8 mouse cellular contexts compared by ENCODE assay signal in the genomic region with DNA sequence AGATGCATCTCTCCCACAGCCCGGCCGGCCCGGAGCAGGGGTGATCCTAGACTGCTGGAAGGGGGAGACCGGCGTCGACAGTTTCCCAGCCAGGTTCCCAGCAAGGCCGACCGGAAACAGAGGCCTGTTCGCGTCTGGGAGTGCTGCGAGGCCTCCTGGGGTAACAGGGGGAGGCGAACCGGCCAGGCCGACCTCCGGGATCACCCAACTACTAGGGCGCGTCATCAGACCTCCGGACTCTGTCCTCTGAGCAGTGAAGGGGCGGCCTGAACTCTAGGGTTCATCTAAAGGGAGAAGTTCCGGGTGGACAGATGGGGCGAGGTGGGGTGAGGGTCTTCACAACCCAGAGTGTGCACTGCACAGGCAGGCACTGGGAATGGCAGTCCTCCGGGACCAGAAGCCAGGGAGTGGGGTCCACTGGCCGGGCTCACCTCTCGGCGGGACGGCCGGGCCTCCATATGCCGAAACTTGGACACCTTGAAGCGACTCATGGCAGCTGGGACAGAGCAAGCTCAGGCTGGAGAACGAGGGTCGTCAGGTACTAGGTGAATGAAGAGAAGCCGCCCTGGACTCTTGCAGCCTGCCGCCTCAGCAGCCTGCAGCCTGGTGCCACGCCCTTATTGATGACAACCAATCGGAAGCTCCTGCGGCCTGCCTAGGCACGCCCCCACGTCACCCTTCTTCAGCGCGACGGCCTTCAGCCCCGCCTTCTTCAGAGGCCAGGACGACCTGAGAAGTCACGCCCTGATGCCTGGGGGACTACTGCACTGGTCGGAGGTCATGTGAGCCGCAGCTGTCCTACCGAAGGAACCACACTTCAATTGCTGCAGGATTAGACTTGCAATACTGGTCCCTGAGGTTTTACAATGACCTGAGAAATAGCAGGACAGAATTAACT. TPM values are rescaled to one million over a fixed set of nuclear protein-coding genes. Genes with fewer than 3 reads are reported as not detected.
DNase-seq lines count a peak whose midpoint lies in the region; ATAC-seq and TF ChIP-seq lines count a peak whose summit lies in the region.

Gene Coro7, minus strand, starts transcription at position 657 of the 898 bp plus-strand sequence.

- peaks cover 29% of the 10 kb centered on the region for H3K36me3 ChIP-seq in G1E (replicated peaks)
- H3K36me3 ChIP-seq in forebrain, embryonic 16.5 days (ENCODE audit: control insufficient read depth, insufficient read depth) = peaks cover 5% of the 10 kb centered on the region; the same call in 1 of the 2 replicates
- peaks cover 13% of the 10 kb centered on the region for H3K36me3 ChIP-seq in lung, embryonic 14.5 days (ENCODE audit: insufficient read depth)
- H3K36me3 ChIP-seq in thymus, adult 2 months (ENCODE audit: control insufficient read depth, insufficient read depth, low read length) = peaks cover 13% of the 10 kb centered on the region

- TF ChIP-seq CTCF in G1E (IDR thresholded peaks at IDR 0.05; ENCODE audit: low read depth, low read length) = no peak
- no peak for TF ChIP-seq CTCF in layer of hippocampus, adult 2 months (conservative IDR thresholded peaks at IDR 0.05)
- no peak for TF ChIP-seq CTCF in lung, embryonic 14.5 days (IDR thresholded peaks at IDR 0.05; ENCODE audit: low read depth)
- no peak for TF ChIP-seq CTCF in olfactory bulb, adult 2 months (IDR thresholded peaks at IDR 0.05; ENCODE audit: insufficient read depth, low read depth, low read length)
- 0 out of 2 replicates have a peak, but pooled peaks have one; percentile 15 for TF ChIP-seq CTCF in thymus, adult 2 months (IDR thresholded peaks at IDR 0.05; ENCODE audit: borderline replicate concordance, control insufficient read depth, extremely low read depth, insufficient read depth, low read length, poor library complexity)

- peak; percentile 87 for DNase-seq in G1E (ENCODE audit: low spot score)
- peak; percentile 91 to 96 for DNase-seq in cerebellum, adult 18-20 months
- peak; percentile 86 to 87 for DNase-seq in heart, postnatal 36 days
- DNase-seq in layer of hippocampus, adult 2 months (ENCODE audit: low spot score in 2 of 2) = peak; percentile 83 to 91
- DNase-seq in lung, embryonic 14.5 days = peak; percentile 96
- peak; percentile 94 for DNase-seq in thymus, adult 2 months

- peak within 1 kb of the TSS; percentile 88 for H3K4me3 ChIP-seq in G1E (ENCODE audit: low read depth, low read length)
- H3K4me3 ChIP-seq in forebrain, embryonic 16.5 days (replicated peaks; ENCODE audit: low read length) = peak within 1 kb of the TSS; percentile 73
- H3K4me3 ChIP-seq in layer of hippocampus, adult 2 months = peak within 1 kb of the TSS; percentile 91
- H3K4me3 ChIP-seq in lung, embryonic 14.5 days (ENCODE audit: low read depth, low read length) = peak within 1 kb of the TSS; percentile 68
- peak within 1 kb of the TSS; percentile 67 for H3K4me3 ChIP-seq in olfactory bulb, adult 2 months (ENCODE audit: insufficient read depth, low read depth, low read length)
- peak within 1 kb of the TSS; percentile 70 for H3K4me3 ChIP-seq in thymus, adult 2 months (ENCODE audit: control insufficient read depth, insufficient read depth, low read length)

- peaks cover 71% of the 10 kb centered on the region for H3K4me1 ChIP-seq in G1E (ENCODE audit: insufficient read depth, low read depth, low read length)
- peaks cover 14% of the 10 kb centered on the region for H3K4me1 ChIP-seq in forebrain, embryonic 16.5 days (replicated peaks; ENCODE audit: control insufficient read depth, insufficient read depth, low read length)
- peaks cover 6% of the 10 kb centered on the region; the same call in 1 of the 2 replicates for H3K4me1 ChIP-seq in lung, embryonic 14.5 days (ENCODE audit: insufficient read depth)
- peaks cover 6% of the 10 kb centered on the region for H3K4me1 ChIP-seq in olfactory bulb, adult 2 months (ENCODE audit: control insufficient read depth, insufficient read depth, low read length)
- peaks cover 39% of the 10 kb centered on the region for H3K4me1 ChIP-seq in thymus, adult 2 months (replicated peaks; ENCODE audit: control insufficient read depth, insufficient read depth, low read length)

- H3K27me3 ChIP-seq in G1E (ENCODE audit: insufficient read depth, low read length) = no peaks in the 10 kb centered on the region
- H3K27me3 ChIP-seq in forebrain, embryonic 16.5 days (replicated peaks; ENCODE audit: control insufficient read depth, insufficient read depth, low read length) = no peaks in the 10 kb centered on the region
- H3K27me3 ChIP-seq in lung, embryonic 14.5 days (ENCODE audit: insufficient read depth, low read length) = no peaks in the 10 kb centered on the region
- no peaks in the 10 kb centered on the region for H3K27me3 ChIP-seq in thymus, adult 2 months (ENCODE audit: control insufficient read depth, insufficient read depth, low read length)

- peak; percentile 85 for ATAC-seq in G1E (ENCODE audit: extremely low read depth, insufficient number of reproducible peaks, low FRiP score, poor library complexity, severe bottlenecking)
- ATAC-seq in forebrain, embryonic 16.5 days = peak; percentile 89
- peak; percentile 89 for ATAC-seq in lung, embryonic 14.5 days (ENCODE audit: insufficient read depth)

- no peak within 1 kb of the TSS for H3K27ac ChIP-seq in forebrain, embryonic 16.5 days (ENCODE audit: low read length)
- H3K27ac ChIP-seq in layer of hippocampus, adult 2 months = peak within 1 kb of the TSS; percentile 67
- H3K27ac ChIP-seq in lung, embryonic 14.5 days (ENCODE audit: low read depth) = no peak within 1 kb of the TSS
- no peak within 1 kb of the TSS for H3K27ac ChIP-seq in olfactory bulb, adult 2 months (ENCODE audit: insufficient read depth, low read depth, low read length)
- H3K27ac ChIP-seq in thymus, adult 2 months (ENCODE audit: control insufficient read depth, insufficient read depth, low read length) = peak within 1 kb of the TSS; percentile 23

- peak within 1 kb of the TSS; percentile 96 for H3K4me2 ChIP-seq in forebrain, embryonic 16.5 days (ENCODE audit: low read length)
- peak within 1 kb of the TSS; percentile 97 for H3K4me2 ChIP-seq in lung, embryonic 14.5 days

- intact Hi-C loops in heart, postnatal 36 days (cut with DNase I) = loop anchor here (2.0 to 5.0 kb wide), 3 partner anchors 111 to 183 kb away; partner anchors contain the start of gene Cdip1

- under 1% methylated on average over 47 of the region's 47 CpGs for WGBS in forebrain, embryonic 16.5 days
- WGBS in lung, embryonic 14.5 days = under 1% methylated on average over 47 of the region's 47 CpGs
- WGBS in olfactory bulb, adult 2 months = under 1% methylated on average over 47 of the region's 47 CpGs
- 0% methylated on average over 47 of the region's 47 CpGs for WGBS in thymus, adult 2 months

- no peaks in the 10 kb centered on the region for H3K9me3 ChIP-seq in G1E (replicated peaks)
- H3K9me3 ChIP-seq in forebrain, embryonic 16.5 days (ENCODE audit: control insufficient read depth, low read length) = no peaks in the 10 kb centered on the region
- no peaks in the 10 kb centered on the region for H3K9me3 ChIP-seq in lung, embryonic 14.5 days (ENCODE audit: low read depth, low read length)

- peak within 1 kb of the TSS; percentile 72 for H3K9ac ChIP-seq in forebrain, embryonic 16.5 days (replicated peaks; ENCODE audit: low read depth, low read length)
- H3K9ac ChIP-seq in lung, embryonic 14.5 days = peak within 1 kb of the TSS; percentile 69

- peak; percentile 56; the same call in 1 of the 2 replicates for TF ChIP-seq POLR2A in olfactory bulb, adult 2 months (IDR thresholded peaks at IDR 0.05; ENCODE audit: insufficient read depth, low read depth, low read length)
- TF ChIP-seq POLR2A in thymus, adult 2 months (IDR thresholded peaks at IDR 0.05; ENCODE audit: control insufficient read depth, extremely low read depth, insufficient read depth, low read length, poor library complexity) = peak; percentile 84

RNA-seq across cellular contexts. Expression of gene Coro7, which starts in this region (rescaled TPM):
- total RNA-seq in G1E (2014; fragmentation: Nextera tagmentation) = 74.9 and 94.3 TPM in 2 replicates
- 33.0 and 34.8 TPM in 2 replicates for total RNA-seq in G1E (2017)
- polyA plus RNA-seq in G1E (2012) = 159 and 205 TPM in 2 replicates
- polyA plus RNA-seq in forebrain, embryonic 16.5 days (2015; fragmentation: Nextera tagmentation; extraction: Ambion mirVana) = 25.4 and 32.6 TPM in 2 replicates
- total RNA-seq in heart, postnatal 36 days (2021) = 10 to 100 TPM; 13.0 to 13.7 TPM
- total RNA-seq in layer of hippocampus, adult 2 months (2021) = 10 to 100 TPM; 85.6 to 93.4 TPM
- polyA plus RNA-seq in lung, embryonic 14.5 days (2014; fragmentation: Nextera tagmentation; extraction: Ambion mirVana) = 13.1 and 15.1 TPM in 2 replicates
- not detected in 2 replicates for polyA plus RNA-seq in olfactory bulb, adult 2 months (2012; ENCODE audit: insufficient read depth, insufficient read length, low replicate concordance, missing spikeins)
- polyA plus RNA-seq in thymus, adult 2 months (2012; rRNA removed) = 391 and 423 TPM in 2 replicates

Comparison
In these comparisons a context has a peak if more than half of its experiments do, and no peak if none do; other contexts are left out.
1. H3K27ac ChIP-seq: peak in layer of hippocampus, adult 2 months (single experiment) and thymus, adult 2 months (single experiment); none in forebrain, embryonic 16.5 days (single experiment), lung, embryonic 14.5 days (single experiment) and olfactory bulb, adult 2 months (single experiment).
2. Peak in every context shown above with its lines, with median percentiles within 50 percentile points of each other: ATAC-seq, DNase-seq and H3K4me3 ChIP-seq.